Mouse (Mus musculus): ENCODE measurements around the gene Clta.
"Not testable (repeated sequence)": the region's sequence is repeated elsewhere in the genome, so short reads cannot be mapped to it uniquely, and the experiment has no call there.

Clta gene

DNA sequence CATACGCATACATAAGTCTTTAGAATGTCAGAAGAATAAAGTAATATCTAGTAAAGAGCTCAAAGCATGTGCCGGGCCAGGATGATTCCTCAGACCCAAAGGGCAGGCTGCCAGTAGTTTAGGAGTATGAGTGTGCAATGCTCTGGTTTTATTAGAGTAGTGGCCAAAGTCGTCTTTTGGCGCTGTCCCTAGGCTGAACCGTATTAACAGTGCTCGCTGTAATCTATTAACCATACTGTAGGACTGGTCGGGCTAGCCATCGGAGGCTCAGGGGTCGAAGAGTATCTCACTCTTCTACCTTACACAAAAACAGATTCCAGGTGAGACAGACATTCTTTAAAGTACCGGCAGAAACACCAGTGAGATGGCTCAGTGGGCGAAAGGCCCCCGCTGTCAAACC, 12.5 kb downstream of the Clta start:
- in situ Hi-C loops (cut with MboI, MseI): loop anchor here (5.0 kb wide), 1 partner anchor 46 kb away; no protein-coding TSS in a partner anchor

DNA sequence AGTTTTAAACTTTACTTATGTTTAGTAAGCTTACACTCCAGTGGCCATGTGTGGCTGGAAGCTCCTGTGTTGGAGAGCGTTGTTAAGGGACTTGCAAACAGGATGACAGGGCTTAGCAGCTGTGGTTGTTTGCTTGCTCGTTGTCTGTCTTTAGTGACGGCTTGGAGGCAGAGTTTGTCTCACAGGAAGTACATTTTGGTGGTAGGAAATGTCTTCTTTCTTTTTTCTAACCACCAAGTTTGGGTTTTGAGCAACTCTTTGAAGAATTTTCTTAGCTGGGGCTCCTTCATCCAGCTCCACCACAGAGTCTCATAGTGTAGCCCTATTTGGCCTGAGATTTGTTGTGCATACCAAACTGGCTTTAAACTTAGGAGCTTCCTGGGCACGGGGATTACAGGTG, 18.1 kb downstream of the Clta start:
- in situ Hi-C loops (cut with MboI, MseI): no loop called here

DNA sequence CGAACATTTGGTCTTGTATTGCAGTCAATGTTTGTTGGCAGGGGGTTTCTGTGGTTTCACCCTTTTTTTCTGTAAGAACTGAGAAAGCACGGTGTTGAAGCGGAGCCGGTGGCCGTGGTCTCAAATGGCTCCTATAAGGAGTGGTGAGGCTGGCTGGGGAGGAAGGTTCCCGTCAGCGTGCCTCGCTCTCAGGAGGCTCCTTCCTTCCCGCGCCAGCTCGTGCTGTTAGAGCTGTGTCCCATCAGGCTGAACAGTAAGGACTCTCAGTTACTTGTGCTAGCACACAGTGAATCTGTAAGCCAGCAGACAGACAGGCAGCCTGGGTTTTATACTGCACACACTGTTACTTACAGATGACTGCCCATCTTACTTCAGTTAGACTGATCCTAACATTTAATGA, 18.5 kb downstream of the Clta start:
- in situ Hi-C loops (cut with MboI, MseI): no loop called here

DNA sequence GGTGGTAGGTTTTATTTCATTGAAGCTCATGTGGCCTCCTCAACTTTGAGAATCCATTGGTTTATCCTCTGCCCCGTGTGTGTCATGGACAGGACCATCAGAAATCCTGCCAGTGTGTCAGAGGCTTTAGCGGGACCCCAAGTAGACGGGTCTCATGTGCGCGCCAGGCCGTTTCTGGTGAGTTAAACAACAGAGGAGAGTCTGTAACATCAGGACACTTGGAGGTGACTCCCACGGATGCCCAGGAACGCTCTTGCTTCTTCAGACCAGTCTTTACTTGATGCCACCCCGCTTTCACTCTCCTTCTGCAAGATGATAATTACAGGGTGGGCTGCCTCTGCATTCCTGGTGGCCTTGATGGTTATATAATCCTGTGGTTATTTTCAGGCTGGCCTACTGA, 19.4 kb downstream of the Clta start:
- in situ Hi-C loops (cut with MboI, MseI): no loop called here

DNA sequence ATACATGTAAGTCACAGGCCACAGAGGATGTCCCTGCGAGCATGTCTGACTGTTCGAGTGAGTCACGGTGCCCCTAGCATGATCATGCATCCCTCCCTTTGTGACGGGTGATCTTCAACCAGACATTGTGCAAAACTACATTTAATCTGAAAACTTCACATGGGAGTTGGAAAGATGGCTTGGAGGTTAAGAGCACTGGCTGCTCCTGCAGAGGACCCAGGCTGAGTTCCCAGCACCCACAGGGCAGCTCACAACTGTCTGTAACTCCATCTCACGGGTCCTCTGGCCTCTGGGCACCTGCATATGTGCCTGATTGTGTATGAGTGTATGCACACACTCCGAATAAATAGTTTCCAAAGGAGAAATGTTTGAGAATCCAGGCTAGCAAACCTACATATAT, 20.0 kb downstream of the Clta start:
- in situ Hi-C loops (cut with MboI, MseI): no loop called here

DNA sequence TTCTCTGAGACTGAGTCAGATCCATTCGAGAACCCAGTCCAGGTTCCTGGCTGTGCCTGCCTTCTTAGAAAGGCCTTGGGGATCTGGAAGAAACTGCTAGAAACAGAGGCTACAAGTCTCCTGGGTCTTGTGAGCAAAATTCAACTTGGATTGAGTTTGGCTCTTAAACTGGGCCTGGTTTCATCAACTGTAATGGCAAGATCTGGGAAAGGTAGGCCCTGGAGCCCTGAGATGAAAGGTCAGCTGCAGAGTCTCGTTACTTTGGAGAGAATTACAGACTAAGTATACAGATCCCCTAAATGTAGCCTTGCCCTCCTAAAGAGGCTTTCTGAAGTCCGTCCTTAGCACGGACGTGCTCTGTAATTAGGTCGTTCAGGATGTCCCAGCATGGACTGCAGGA, 21.3 kb downstream of the Clta start:
- in situ Hi-C loops (cut with MboI, MseI): no loop called here

DNA sequence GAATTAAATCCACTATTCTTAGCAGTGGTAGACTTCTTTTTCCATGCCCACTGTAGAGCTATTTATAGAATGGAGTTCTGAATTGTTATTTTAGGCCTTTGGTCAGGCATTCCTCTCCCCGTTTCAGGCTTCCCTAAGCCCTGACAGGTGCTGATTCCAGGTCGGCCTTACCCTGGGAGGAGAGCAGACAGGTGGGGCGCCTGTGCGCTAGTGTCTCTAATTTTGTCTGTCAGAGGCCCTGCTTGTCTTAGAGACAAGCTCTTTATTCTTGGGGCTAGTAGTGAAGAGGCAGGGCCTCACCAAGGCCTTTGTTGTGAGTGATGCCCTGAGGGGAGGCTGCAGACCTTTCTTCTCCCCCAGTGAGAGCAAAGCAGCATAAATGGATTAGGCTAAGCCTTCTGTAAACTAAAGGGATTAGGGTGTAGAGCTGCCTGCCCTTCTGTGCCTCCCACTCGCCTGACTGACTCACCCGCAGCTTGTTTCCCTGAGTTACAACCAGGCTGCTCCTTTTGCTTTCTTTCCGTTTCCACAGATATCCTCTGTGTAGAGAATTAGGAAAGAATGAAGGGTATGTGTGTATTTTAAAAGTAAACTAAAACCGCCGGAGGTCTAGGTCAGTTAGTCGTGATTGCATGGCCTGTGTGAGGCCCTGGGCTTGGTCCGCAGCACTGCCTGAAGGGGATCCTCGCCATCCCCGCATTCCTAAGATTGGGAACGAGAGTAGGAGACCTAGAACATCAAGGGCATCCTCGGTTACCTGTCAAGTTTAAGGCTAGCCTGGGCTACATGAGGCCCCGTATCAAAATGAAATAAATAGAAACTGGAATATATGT, 24.3 kb downstream of the Clta start:
- in situ Hi-C loops (cut with MboI, MseI): no loop called here

DNA sequence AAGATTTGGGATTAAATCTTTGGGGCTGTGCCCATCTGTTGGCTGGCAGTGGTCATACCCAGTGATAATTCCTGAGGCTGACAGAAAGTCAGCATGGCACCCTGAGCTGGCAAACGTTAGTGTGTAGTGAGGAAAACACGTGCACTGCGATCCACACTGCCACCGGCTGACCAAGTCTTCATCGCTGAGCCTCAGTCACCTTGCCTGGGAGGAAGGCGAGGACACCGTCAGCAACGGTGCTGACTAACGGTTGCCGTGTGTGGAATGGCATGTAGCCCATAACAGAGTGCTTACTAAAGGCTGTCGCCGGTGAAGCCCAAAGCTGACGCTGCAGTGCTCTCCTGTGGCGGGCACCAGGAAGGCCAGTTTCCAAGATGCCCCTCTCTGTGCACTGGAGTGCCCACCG, 25.4 kb downstream of the Clta start:
- in situ Hi-C loops (cut with MboI, MseI): no loop called here

DNA sequence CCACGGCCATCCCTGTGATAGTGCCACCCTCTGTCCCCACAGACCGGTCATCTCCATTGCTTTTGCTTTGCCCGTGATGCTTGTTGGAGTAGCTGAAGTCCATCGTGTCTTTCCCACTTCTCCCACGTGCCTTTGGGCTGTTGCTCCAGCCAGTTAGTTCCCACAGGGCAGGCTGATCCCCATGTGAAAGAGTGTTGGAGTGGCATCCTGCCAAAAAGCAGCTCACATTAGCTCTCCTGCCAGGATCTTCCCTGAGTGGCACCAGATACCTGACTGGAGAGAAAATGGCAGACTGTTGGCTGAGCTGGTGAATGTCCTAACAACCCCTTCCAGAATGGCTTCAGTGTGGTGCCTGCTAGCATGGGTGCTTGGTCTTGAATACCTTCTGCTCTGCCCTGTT, 27.3 kb downstream of the Clta start:
- in situ Hi-C loops (cut with MboI, MseI): no loop called here

DNA sequence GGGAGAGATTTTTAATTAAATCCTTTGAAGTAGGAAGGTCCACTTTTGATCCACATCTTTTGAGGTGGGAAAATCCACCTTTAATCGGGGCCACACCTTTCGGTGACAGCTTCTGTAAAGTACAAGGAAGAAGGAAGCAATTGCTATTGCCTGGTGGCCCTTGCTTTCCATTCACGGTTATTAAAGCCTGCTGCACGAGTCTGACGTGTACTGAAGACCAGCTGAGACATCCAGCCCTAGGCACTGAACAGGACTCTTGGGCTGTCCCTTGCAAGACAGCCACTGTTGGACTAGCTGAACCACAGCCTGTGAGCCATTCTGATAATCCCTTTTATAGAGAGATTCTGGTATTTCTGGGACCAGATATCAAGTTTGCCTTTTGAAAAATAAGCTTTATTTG, 32.2 kb downstream of the Clta start:
- in situ Hi-C loops (cut with MboI, MseI): no loop called here

DNA sequence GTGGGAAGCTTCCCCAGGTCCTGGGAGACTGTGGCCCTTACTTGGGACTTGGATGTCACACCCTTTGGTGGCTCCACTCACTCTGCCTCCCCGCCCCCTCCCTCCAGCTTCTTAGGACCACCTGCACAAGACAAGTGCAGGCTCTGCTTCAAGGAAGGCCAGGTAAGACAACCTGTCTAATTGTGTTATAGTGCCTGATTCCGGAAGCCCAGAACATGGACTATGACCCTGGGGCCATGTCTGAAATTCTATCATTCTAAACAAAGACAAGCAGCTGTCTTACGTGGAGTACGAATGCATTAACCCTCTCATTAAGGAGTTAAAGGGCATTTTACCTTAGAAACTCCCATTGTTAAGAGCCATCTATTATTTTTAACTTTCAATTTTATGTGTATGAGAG, 36.5 kb downstream of the Clta start:
- in situ Hi-C loops (cut with MboI, MseI): no loop called here

DNA sequence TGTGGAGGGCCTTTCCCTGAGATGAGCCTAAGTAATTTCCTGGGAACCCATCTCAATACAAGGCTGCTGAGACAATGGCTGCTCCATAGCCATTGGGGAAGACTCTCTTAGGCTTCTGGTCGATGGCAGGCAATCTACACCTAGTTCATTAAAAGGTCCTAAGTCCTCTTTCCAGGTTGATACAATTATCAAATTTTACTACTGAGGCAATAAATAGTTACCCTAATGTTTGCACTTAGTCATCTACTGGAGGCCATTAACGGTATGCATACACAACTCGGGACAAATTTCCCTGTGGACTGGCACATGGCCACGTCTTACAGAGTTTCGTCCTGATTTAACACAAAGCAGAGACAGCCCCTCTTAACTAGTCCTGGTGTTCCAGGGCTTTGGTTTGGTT, 38.2 kb downstream of the Clta start:
- in situ Hi-C loops (cut with MboI, MseI): no loop called here

DNA sequence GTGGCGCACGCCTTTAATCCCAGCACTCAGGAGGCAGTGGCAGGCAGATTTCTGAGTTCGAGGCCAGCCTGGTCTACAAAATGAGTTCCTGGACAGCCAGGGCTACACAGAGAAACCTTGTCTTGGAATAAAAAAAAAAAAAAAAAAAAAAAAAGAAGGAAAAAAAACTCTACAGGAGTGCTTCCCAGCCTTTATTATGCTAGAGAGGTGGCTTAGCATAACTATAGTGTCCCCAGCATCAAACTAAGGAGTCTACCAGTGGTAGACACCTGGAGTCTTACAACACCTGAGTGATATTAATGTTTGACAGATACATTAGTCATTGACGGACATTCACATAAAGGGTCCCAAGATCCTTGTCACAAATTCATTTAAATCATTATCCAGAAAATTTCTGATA, 38.9 kb downstream of the Clta start:
- in situ Hi-C loops (cut with MboI, MseI): not testable (repeated sequence)

DNA sequence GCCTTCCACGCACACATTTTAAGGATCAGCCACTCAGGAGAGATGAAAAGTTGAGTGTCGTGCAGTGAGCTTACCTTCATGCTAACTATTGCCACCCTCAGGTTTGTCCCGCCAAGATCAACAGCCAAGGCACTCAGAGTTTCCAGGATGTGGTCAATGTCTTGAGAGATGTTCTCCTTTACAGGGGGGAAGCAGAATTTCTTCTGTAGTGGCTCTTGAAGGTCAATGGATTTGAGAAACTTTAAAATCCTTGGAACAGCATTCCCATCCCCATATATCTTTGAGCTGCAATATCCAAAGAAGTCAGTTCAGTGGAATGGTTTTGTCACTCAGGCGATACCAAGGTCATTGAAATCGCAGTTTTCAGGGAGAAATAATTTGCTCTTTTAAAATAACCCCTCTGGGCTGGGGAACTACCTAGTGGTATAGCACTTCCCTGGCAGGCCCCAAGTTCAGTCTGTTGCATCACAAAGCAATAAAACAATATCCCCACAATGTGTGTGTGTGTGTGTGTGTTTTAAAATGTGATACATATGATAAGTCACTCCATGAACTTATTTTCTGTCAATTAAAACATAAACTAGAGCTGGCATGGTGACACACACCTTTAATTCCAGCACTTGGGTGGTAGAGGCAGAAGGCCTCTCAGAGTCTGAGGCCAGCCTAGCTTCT, 40.6 kb downstream of the Clta start:
- in situ Hi-C loops (cut with MboI, MseI): no loop called here

DNA sequence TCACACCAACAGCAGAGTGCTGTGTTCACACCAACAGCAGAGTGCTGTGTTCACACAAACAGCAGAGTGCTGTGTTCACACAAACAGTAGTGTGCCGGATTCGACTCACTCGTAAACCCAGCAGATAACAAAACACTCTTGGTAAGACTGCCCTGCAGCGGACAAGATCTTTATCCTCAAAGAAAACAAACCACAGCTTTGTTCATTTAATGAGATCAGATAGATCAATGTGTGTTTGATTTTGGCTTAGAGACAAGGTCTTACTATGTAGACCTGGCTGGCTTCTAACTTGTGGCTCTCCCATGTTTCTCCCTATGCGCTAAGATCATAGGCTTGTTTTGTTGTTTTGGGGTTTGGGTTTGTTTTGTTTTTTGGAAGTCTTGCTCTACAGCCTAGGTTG, 41.8 kb downstream of the Clta start:
- in situ Hi-C loops (cut with MboI, MseI): no loop called here

DNA sequence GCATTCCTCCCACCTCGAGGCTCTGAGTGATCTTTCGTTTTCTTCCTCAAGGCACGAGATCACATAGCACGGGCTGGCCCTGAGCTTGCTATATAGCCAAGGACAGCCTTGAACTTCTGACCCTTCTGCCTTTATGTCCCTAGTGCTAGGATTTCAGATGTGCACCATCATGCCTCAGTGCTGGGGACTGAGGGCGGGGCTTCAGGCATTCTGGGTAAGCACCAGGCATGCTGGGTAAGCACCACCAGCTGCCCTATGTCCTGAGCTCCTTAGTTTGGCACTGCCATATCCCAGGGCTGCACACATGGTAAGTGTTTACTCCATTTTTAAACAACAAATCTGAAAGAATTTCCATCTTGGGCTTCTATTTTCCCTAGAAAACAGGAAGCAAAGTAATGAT, 45.6 kb downstream of the Clta start:
- in situ Hi-C loops (cut with MboI, MseI): no loop called here

DNA sequence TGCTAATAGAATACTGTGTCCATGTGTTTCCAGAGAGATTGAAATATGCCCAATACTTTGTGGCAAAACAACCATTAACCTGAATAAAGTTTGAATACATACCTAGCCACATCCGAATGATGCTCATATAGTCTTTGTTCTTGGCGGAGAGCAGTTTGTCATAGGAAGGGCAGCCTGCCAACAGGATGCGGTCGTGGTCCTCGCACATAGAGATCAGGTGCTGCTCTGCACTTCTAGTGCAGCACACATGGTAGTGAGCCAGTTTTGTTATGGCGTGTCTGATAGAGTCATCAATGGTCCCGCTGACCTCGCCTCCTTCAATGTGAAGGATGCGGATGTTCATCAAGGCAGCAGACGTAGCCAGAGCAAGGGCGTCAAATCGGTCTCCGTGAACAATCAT, 55.4 kb downstream of the Clta start:
- in situ Hi-C loops (cut with MboI, MseI): loop anchor here (5.0 kb wide), 1 partner anchor 42 kb away; no protein-coding TSS in a partner anchor

DNA sequence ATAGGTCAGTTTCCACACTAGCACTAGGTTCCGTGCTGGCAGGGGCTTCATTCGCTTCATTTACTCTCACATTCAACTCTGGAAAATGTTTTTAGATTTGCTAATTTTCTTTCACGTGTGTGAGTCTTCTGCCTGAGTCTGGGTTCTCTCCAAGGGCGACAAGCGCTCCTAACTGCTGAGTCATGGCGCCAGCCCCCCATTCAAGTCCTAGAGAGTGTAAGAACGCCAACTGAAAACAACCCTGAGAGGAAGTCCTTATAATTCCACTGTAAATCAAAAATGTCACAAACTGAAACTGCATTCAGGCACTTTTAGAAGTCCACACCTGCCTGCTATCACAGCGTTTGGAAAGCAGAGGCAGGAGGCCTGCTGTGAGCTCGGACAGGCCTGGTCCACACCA, 57.8 kb downstream of the Clta start:
- in situ Hi-C loops (cut with MboI, MseI): loop anchor here (5.0 kb wide), 1 partner anchor 45 kb away; no protein-coding TSS in a partner anchor

DNA sequence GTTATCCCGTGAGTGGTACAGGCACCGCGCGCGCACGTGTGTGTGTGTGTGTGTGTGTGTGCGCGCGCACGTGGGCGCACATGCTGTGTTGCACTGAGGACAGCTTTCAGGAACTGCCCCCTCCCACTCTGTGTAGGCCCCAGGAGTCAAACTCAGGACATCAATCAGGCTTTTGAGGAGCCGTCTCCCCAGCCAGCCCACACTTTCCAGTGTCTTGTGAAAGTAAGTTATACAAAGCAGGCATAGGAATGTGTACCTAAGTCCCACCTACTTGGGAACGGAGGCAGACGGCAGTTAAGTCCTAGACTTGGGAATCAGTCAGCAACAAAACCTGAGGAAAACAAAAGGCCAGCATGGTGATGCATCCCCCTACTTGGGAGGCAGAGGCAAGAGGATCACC, 58.6 kb downstream of the Clta start:
- in situ Hi-C loops (cut with MboI, MseI): loop anchor here (5.0 kb wide), 1 partner anchor 46 kb away; no protein-coding TSS in a partner anchor

DNA sequence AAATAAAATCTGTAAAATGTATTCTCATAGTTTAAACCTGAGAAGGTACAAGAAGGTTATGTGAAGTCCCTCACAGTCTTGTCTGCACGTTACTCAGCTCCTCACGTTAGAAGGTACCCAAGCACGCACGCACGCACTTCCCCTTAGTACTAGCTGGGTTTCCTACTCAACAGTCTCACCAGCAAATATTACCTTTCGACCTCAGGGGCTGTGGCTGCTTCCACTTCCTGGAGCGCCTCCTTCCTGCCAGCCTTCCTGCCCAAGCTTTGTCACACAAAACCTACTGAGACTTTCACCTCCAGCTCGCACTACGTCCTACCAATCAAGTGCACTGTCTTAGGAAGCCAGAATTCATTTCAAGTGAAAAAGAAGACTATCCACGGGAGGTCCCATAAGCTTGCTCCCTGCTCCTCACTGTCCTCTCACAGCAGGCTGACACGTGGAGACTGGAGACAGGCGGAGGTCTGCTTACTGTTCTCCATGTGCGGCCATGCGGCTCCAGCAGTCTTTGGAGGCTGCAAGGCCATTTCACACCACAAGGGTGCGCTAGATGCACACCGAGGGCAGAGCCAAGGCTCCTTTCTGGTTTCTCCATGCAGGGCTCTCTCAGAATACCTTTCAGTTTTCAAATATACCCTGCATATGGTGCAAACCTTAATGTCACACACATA, 61.2 kb downstream of the Clta start:
- in situ Hi-C loops (cut with MboI, MseI): no loop called here

DNA sequence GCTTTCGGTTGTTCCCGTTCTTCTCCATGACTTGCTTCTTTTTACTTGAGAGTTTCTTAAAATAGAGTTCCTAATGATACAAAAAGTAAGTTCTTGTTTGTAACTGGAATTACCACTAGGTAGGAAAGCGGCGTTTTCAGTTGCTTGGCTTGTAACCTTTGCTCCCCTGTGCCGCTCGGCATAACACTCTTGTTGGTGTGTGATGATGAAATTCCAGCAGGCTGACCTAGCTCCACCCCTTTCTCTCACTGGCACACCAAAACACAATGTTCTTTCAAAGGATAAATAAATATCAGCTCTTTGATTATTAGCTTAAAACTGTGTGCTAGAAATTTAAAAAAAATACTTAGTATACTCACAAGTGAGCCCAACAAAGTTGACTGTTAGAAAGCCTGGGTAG, 62.6 kb downstream of the Clta start:
- in situ Hi-C loops (cut with MboI, MseI): no loop called here

DNA sequence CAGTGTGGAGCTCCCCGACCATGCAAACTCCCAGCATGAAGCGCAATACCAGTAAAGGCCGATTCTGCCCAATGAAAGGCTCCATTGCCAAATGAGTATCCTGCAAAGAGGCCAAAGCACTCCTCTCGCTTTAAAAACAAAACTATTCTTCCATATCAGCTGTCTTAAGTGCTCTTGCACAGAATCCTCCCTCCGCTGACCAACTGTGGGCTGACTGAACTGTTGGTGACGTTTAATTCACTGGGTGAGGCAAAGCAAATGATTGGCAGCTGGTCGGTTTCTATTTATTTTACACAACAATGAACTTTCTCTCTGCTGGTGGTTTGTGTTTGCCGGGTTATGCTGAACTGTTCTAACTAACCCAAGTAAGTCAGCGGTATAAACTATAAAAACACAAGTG, 64.5 kb downstream of the Clta start:
- in situ Hi-C loops (cut with MboI, MseI): no loop called here

DNA sequence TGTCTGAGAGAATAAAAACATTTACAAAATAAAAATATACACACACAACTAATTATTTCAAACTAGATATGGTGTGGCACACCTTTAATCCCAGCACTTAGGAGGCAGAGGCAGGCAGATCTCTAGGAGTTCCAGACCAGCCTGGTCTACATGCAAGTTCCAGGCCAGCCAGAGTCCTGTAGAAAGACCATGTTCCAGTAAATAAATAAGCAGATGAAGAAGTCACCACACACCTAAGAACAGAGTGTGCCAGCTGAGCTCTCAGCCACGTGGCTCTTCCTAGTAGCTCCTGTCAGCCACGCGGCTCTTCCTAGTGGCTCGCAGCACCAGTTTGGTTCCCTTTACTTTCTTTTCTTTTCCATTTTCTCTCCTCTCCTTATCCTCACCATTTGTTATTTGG, 65.2 kb downstream of the Clta start:
- in situ Hi-C loops (cut with MboI, MseI): no loop called here

Measured in regulatory T cell (primary cell).